Mouse (Mus musculus): ENCODE results near the gene Dedd2. TPM values are rescaled to one million over a fixed set of nuclear protein-coding genes. Genes with fewer than 3 reads are reported as not detected.
"Not testable (repeated sequence)": the region's sequence is repeated elsewhere in the genome, so short reads cannot be mapped to it uniquely, and the experiment has no call there.

Gene Dedd2
- 12.6 and 12.7 TPM in 2 replicates for polyA plus RNA-seq (2012; ENCODE audit: insufficient read depth, insufficient read length, missing spikeins)

GRCm38 (mm10) chr7:25220457-25221101, at the start of gene Dedd2:
Dedd2 (minus strand) TSS chr7:25220615.
- Histone ChIP-seq H3K27ac (ENCODE audit: insufficient read depth, low read depth, low read length) (peak within 1 kb of the TSS; percentile 70), H3K4me1 (ENCODE audit: control insufficient read depth, insufficient read depth, low read length) (peaks cover 23% of the 10 kb centered on the region), H3K4me3 (ENCODE audit: insufficient read depth, low read length) (peak within 1 kb of the TSS; percentile 96)
- TF ChIP-seq CTCF (IDR thresholded peaks at IDR 0.05; ENCODE audit: low read depth, low read length) (no peak), POLR2A (IDR thresholded peaks at IDR 0.05; ENCODE audit: borderline replicate concordance, low read depth, low read length) (no peak)

- peak overlapping the region; percentile 79 for H3K4me3 ChIP-seq (ENCODE audit: insufficient read depth, low read length)
- H3K27ac ChIP-seq (ENCODE audit: insufficient read depth, low read depth, low read length) = peak overlapping the region; percentile 85
- H3K4me1 ChIP-seq (ENCODE audit: control insufficient read depth, insufficient read depth, low read length) = peaks cover 32% of the 10 kb centered on the region
- TF ChIP-seq POLR2A (IDR thresholded peaks at IDR 0.05; ENCODE audit: borderline replicate concordance, low read depth, low read length) = no peak
- TF ChIP-seq CTCF (IDR thresholded peaks at IDR 0.05; ENCODE audit: low read depth, low read length) = no peak
Observed at GRCm38 (mm10) chr7:25269545-25270271, 49.3 kb upstream of the Dedd2 start.

GRCm38 (mm10) chr7:25269029-25269428, 48.6 kb upstream of the Dedd2 start:
- TF ChIP-seq POLR2A (IDR thresholded peaks at IDR 0.05; ENCODE audit: borderline replicate concordance, low read depth, low read length) (no peak), CTCF (IDR thresholded peaks at IDR 0.05; ENCODE audit: low read depth, low read length) (no peak)
- H3K4me1 ChIP-seq (ENCODE audit: control insufficient read depth, insufficient read depth, low read length) = peaks cover 26% of the 10 kb centered on the region
- H3K4me3 ChIP-seq (ENCODE audit: insufficient read depth, low read length) = peak overlapping the region; percentile 79
- peak overlapping the region; percentile 85 for H3K27ac ChIP-seq (ENCODE audit: insufficient read depth, low read depth, low read length)

- H3K27ac ChIP-seq (ENCODE audit: insufficient read depth, low read depth, low read length) = peak overlapping the region; percentile 85
- TF ChIP-seq CTCF (IDR thresholded peaks at IDR 0.05; ENCODE audit: low read depth, low read length) = no peak
- no peak for TF ChIP-seq POLR2A (IDR thresholded peaks at IDR 0.05; ENCODE audit: borderline replicate concordance, low read depth, low read length)
- peak overlapping the region; percentile 79 for H3K4me3 ChIP-seq (ENCODE audit: insufficient read depth, low read length)
- peaks cover 24% of the 10 kb centered on the region for H3K4me1 ChIP-seq (ENCODE audit: control insufficient read depth, insufficient read depth, low read length)
Observed at GRCm38 (mm10) chr7:25268588-25268987, 48.2 kb upstream of the Dedd2 start.

GRCm38 (mm10) chr7:25267751-25268463, 47.5 kb upstream of the Dedd2 start:
- Histone ChIP-seq H3K4me1 (ENCODE audit: control insufficient read depth, insufficient read depth, low read length) (peaks cover 24% of the 10 kb centered on the region), H3K4me3 (ENCODE audit: insufficient read depth, low read length) (peak overlapping the region; percentile 84), H3K27ac (ENCODE audit: insufficient read depth, low read depth, low read length) (peak overlapping the region; percentile 91)
- TF ChIP-seq CTCF (IDR thresholded peaks at IDR 0.05; ENCODE audit: low read depth, low read length) = no peak
- no peak for TF ChIP-seq POLR2A (IDR thresholded peaks at IDR 0.05; ENCODE audit: borderline replicate concordance, low read depth, low read length)

- TF ChIP-seq CTCF (IDR thresholded peaks at IDR 0.05; ENCODE audit: low read depth, low read length) (no peak), POLR2A (IDR thresholded peaks at IDR 0.05; ENCODE audit: borderline replicate concordance, low read depth, low read length) (no peak)
- Histone ChIP-seq H3K4me1 (ENCODE audit: control insufficient read depth, insufficient read depth, low read length) (peaks cover 24% of the 10 kb centered on the region), H3K27ac (ENCODE audit: insufficient read depth, low read depth, low read length) (peak within 1 kb of the TSS; percentile 91)
Observed at GRCm38 (mm10) chr7:25267301-25267750, 46.9 kb upstream of the Dedd2 start, which contains the start of gene Cic. Cic (plus strand) TSS chr7:25267704.

GRCm38 (mm10) chr7:25266180-25266962, 46.0 kb upstream of the Dedd2 start:
- Histone ChIP-seq H3K4me3 (ENCODE audit: insufficient read depth, low read length) (no peak overlapping the region), H3K27ac (ENCODE audit: insufficient read depth, low read depth, low read length) (no peak overlapping the region), H3K4me1 (ENCODE audit: control insufficient read depth, insufficient read depth, low read length) (peaks cover 24% of the 10 kb centered on the region)
- no peak for TF ChIP-seq CTCF (IDR thresholded peaks at IDR 0.05; ENCODE audit: low read depth, low read length)
- TF ChIP-seq POLR2A (IDR thresholded peaks at IDR 0.05; ENCODE audit: borderline replicate concordance, low read depth, low read length) = no peak

More at GRCm38 (mm10) chr7:25267301-25267750, 46.9 kb upstream of the Dedd2 start, which contains the start of gene Cic:
- peak within 1 kb of the TSS; percentile 84 for H3K4me3 ChIP-seq (ENCODE audit: insufficient read depth, low read length)

GRCm38 (mm10) chr7:25265743-25266142, 45.3 kb upstream of the Dedd2 start:
- H3K4me3 ChIP-seq (ENCODE audit: insufficient read depth, low read length); H3K27ac ChIP-seq (ENCODE audit: insufficient read depth, low read depth, low read length): not testable (repeated sequence)
- peaks cover 24% of the 10 kb centered on the region for H3K4me1 ChIP-seq (ENCODE audit: control insufficient read depth, insufficient read depth, low read length)
